In the genomic region with DNA sequence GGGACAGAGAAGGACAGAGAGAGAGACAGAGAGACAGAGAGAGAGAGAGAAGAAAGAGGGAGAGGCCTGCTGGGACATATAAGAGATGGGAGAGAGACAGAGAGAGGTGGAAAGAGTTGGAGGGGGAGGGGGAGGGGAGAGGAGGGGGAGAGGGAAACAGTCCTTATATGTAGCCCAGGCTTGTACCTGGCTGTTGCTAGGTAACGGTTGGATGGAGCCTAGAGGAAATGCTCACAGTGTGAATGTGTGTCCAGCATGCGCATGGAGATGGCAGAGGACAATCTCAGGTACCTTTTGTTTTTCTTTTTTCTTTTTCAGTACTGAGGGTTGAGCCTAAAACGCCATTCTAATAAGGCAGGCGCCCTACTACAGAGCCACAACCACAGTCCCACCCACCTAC, we compare ENCODE assay signal across 24 mouse cellular contexts. TPM values are rescaled to one million over a fixed set of nuclear protein-coding genes. Genes with fewer than 3 reads are reported as not detected.
"Had no signal": no experiment of that assay in that cellular context is flagged by ENCODE, and none has a peak within 500 bp of the region (broad histone marks: within the 10 kb centered on the region; RNA-seq: fewer than 3 reads in every experiment).

No protein-coding gene starts in this region.

- H3K27me3 ChIP-seq: kidney, embryonic 15.5 days; liver, embryonic 13.5 days had no signal

- H3K36me3 ChIP-seq: kidney, embryonic 15.5 days; midbrain, embryonic 12.5 days had no signal

- H3K9me3 ChIP-seq: kidney, embryonic 15.5 days; liver, embryonic 13.5 days; midbrain, embryonic 12.5 days had no signal

- H3K27ac ChIP-seq: kidney, embryonic 15.5 days; left cerebral cortex, adult 2 months; liver, embryonic 13.5 days; midbrain, embryonic 12.5 days; stomach, postnatal 0 days had no signal

- H3K4me2 ChIP-seq: kidney, embryonic 15.5 days; liver, embryonic 13.5 days; midbrain, embryonic 12.5 days had no signal

- DNase-seq: kidney, adult 11 months; kidney, adult 8-10 months; kidney, postnatal 10 days; kidney, postnatal 36 days; layer of hippocampus, postnatal 36 days; liver, embryonic 13.5 days; lung, adult 2 months; lung, postnatal 14 days; lung, postnatal 4 days; right cerebral cortex, postnatal 14 days; right cerebral cortex, postnatal 4 days had no signal

- ATAC-seq: midbrain, embryonic 16.5 days had no signal

- H3K9ac ChIP-seq: kidney, embryonic 15.5 days; liver, embryonic 13.5 days; midbrain, embryonic 12.5 days had no signal

- H3K4me3 ChIP-seq: kidney, embryonic 15.5 days; left cerebral cortex, adult 2 months; liver, embryonic 13.5 days; midbrain, embryonic 12.5 days had no signal

RNA-seq across cellular contexts. Expression of a gene that starts 37.4 kb away (rescaled TPM):
- polyA plus RNA-seq: limb, embryonic 11.5 days; limb, embryonic 14.5 days; liver, adult 2 months; liver, embryonic 13.5 days; liver, embryonic 16.5 days; lung, adult 2 months; lung, embryonic 16.5 days; midbrain, embryonic 12.5 days; midbrain, embryonic 16.5 days; neural tube, embryonic 11.5 days; neural tube, embryonic 14.5 days; stomach, embryonic 14.5 days; stomach, postnatal 0 days had no signal
